Mouse (Mus musculus): ENCODE results near the gene Nfe2l2. TPM values are rescaled to one million over a fixed set of nuclear protein-coding genes. Genes with fewer than 3 reads are reported as not detected.
"Not testable (repeated sequence)": the region's sequence is repeated elsewhere in the genome, so short reads cannot be mapped to it uniquely, and the experiment has no call there.

The Nfe2l2 gene
- polyA plus RNA-seq, 1 experiment, result 21.1 TPM

DNA sequence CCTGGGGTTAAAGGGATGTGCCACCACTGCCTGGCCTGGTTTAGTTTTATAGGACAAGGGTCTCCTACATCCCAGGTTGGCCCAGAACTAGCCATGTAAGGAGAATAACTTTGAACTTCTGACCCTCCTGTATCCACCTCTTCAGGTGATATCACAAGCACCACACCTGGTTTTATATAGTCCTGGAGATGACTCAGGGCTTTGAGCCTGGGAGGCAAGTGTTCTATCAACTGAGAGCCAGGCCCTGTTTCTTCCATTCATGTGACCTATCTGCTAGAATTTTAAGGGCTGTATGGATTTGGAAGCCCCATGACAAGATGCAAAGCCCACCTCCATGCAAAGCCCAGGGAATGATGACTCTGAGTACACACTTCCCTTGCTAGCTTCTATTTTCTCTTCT is 51.3 kb downstream of the Nfe2l2 start:
- DNase-seq (ENCODE audit: extremely low spot score in 1 of 2, low spot score in 1 of 2), result no peak

- DNase-seq (ENCODE audit: extremely low spot score in 1 of 2, low spot score in 1 of 2), result no peak
Measured at GRCm38 (mm10) chr2:75650437-75650836, 54.0 kb downstream of the Nfe2l2 start.

DNA sequence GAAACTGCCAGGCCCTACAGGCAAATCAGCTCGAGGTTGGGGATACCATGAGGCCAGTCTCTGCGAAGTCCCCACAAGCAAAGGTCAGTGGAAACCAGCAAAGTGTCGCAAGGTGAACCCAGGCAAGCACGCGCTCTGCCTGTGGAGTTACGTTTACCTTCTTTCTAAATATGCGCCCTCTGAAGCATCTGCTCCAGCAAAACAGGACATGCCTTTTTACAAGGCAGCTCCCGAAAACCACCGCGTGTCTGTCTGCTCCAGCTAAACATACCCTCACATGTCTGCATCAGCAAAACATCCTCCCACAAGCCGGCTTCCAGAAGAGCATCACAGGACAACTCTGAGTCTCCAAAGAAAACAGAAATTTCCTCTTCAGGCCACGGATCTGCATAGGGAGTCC is 59.2 kb downstream of the Nfe2l2 start:
- DNase-seq (ENCODE audit: extremely low spot score in 1 of 2, low spot score in 1 of 2), result no peak

- no peak for DNase-seq (ENCODE audit: extremely low spot score in 1 of 2, low spot score in 1 of 2)
Measured at GRCm38 (mm10) chr2:75643950-75644349, 60.5 kb downstream of the Nfe2l2 start.

GRCm38 (mm10) chr2:75642795-75643550 is 61.5 kb downstream of the Nfe2l2 start:
- DNase-seq (ENCODE audit: extremely low spot score in 1 of 2, low spot score in 1 of 2), result no peak

- DNase-seq (ENCODE audit: extremely low spot score in 1 of 2, low spot score in 1 of 2), result not testable (repeated sequence)
Measured at GRCm38 (mm10) chr2:75642312-75642711, 62.1 kb downstream of the Nfe2l2 start.

GRCm38 (mm10) chr2:75639535-75639934 is 64.9 kb downstream of the Nfe2l2 start:
- DNase-seq (ENCODE audit: extremely low spot score in 1 of 2, low spot score in 1 of 2), result not testable (repeated sequence)

DNA sequence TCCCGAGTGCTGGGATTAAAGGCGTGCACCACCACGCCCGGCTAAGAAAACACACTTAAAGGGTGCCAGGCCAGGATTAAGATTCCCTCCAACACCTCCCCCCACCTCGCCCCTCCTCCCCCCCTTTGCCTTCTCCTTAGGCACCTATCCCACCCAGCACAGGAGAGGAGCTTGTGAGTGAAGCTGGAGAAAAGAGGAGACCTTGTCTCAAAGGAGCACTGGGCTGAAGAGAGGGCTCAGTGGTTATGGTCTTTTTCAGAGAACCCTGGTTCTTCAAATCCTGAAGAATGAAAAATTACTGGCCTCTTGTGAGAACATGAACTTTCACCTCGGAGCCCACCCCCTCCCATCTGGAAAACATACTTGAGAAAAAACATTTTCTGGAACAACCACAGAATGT is 66.6 kb downstream of the Nfe2l2 start:
- not testable (repeated sequence) for DNase-seq (ENCODE audit: extremely low spot score in 1 of 2, low spot score in 1 of 2)

DNA sequence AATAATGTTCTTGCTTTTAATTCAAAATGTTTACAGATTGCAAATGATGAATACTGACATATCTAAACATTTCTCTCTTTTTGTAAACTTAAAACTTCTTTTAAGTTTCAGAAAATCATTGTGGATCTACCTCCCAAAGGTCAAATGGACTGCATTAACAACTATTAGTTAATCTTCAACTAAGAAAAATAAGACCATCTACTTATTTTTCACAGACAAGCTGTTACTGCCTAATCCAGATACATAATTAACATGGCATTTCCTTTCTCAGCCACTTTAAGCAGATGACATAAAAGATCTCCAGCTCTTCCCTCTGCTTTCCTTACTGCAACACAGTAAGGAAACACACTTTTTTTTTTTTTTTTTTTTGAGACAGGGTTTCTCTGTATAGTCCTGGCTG is 67.1 kb downstream of the Nfe2l2 start:
- no peak for DNase-seq (ENCODE audit: extremely low spot score in 1 of 2, low spot score in 1 of 2)

- DNase-seq (ENCODE audit: extremely low spot score in 1 of 2, low spot score in 1 of 2), result not testable (repeated sequence)
Measured at GRCm38 (mm10) chr2:75637055-75637304, 67.5 kb downstream of the Nfe2l2 start.

- DNase-seq (ENCODE audit: extremely low spot score in 1 of 2, low spot score in 1 of 2), result no peak
Measured at GRCm38 (mm10) chr2:75636261-75637054, 68.0 kb downstream of the Nfe2l2 start.

GRCm38 (mm10) chr2:75634431-75634830 is 70.0 kb downstream of the Nfe2l2 start:
- DNase-seq (ENCODE audit: extremely low spot score in 1 of 2, low spot score in 1 of 2), result not testable (repeated sequence)

GRCm38 (mm10) chr2:75633784-75634183 is 70.7 kb downstream of the Nfe2l2 start:
- no peak for DNase-seq (ENCODE audit: extremely low spot score in 1 of 2, low spot score in 1 of 2)

DNA sequence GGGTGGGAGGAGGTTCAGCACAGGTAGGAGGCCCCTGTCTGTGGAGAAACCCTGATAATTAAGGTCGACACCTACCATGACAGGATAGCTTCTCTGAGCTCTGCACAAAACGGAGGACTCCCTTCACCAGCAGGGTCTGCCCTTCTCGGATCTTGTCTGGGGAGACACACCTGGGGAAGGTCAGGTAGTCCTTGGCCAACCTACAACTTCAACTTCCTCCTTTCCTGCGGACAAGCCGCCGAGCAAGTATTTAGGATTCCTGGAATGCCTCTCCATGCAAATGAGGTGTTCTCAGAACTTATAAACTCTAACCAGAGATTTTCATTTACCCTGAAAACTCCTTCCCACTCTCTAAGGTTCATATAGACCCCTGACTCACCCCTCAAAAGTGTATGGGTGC is 71.1 kb downstream of the Nfe2l2 start:
- no peak for DNase-seq (ENCODE audit: extremely low spot score in 1 of 2, low spot score in 1 of 2)

GRCm38 (mm10) chr2:75632721-75633181 is 71.7 kb downstream of the Nfe2l2 start:
- no peak for DNase-seq (ENCODE audit: extremely low spot score in 1 of 2, low spot score in 1 of 2)

DNA sequence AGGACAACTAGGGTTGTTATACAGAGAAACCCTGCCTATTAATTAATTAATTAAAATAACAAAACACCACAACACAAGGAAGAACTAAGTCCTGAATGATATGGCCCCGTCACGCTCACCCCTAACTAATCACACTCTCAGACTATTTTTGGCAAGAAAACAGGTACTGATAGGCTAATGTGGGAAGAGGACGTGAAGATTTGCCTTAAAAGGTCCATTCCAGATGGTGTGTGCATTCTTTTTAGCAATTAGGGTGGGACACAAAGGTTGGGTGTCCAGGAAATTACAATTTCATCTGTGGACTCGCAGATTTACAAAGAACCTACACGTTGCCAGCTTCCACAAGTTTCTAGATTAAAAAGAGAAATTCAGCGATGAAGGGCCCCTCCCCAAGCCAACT is 72.4 kb downstream of the Nfe2l2 start:
- DNase-seq (ENCODE audit: extremely low spot score in 1 of 2, low spot score in 1 of 2), result no peak

DNA sequence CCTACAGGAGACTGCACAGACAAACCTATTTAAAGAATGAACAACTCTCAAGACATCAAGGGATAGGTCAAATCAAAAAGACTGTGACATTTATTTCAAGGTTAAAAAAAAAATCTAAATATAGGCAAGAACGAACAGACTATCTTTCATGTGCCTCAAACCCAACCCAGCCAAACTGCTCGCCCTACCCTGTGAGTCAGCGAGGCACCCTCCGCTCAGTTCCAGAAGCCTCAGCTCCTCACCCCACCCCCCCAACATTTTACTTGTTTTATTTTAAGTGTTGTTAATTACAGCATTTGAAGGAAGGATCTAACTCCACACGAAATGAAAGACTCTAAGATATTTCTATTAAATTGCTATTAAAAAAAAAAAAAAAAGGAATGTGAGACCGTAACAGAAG is 73.0 kb downstream of the Nfe2l2 start:
- DNase-seq (ENCODE audit: extremely low spot score in 1 of 2, low spot score in 1 of 2), result no peak

DNA sequence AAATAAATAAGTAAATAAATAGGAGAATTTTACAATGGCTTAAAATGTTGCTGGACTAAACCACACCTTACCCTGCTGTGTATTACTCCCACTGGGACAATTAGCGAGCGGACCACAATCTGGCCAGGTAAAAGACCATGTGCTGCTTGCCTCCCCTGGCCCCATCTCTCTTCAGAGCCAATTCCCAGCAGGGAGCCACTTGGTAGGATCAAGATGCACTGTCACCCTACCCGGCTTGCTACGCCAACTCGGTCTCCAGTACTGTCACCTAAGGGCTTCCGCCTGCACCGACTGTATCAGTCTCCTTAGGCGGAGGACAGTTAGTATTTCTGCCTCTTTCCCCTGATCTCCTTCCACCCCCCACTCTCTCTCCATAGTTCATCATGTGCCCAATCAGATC is 76.0 kb downstream of the Nfe2l2 start:
- no peak for DNase-seq (ENCODE audit: extremely low spot score in 1 of 2, low spot score in 1 of 2)

DNA sequence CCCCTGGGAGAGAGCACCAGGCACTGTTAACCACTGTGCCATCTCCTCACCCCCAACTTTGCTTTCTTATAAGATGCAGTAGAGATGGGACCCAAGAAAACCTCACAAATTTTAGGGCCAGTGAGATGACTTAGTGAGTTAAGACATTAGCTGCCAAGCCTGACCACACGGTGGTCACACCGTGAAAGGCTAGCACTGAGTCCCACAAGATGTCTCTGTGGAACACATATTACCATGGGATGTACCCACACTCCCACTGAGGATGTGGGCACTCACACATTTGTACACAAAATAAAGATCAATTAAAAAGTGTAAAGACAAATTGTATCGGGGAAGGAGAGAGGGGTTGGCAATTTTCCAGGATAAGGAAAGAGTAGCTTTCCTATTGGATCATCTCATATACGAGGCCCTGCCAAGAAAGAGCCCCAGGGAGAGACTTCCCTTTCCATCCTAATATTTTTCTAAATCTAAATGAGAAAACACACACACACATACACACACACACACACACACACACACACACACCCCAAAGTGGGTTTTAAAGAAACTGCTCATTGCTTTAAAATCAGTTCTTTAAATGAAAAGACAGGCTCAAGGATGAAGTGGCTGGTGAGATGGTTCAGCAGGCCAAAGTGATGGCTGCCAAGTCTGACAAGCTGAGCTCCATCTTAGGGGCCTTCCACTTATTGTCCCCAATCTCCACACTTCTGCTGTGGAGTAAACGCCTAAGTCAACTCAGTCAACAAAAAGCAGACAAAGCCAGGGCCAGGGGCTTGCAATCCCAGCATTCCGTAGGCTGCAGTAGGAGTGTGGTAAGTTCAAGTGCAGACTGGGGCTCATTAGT is 77.6 kb downstream of the Nfe2l2 start:
- DNase-seq (ENCODE audit: extremely low spot score in 1 of 2, low spot score in 1 of 2), result no peak
